Mouse (Mus musculus) erythroblast, embryonic 14.5 days (primary cell): ENCODE data around the gene Gm20498.

Source experiments
- GATA1 ChIP-seq: IDR thresholded peaks from 2 replicates; pipeline ENCODE4 v1.6.1; 2012; ENCODE audit warnings: low read length, inconsistent platforms, mixed read lengths
- TAL1 ChIP-seq: IDR thresholded peaks from 3 replicates; pipeline ENCODE4 v1.6.1; 2012; ENCODE audit warnings: low read length, inconsistent platforms, mixed read lengths

DNA sequence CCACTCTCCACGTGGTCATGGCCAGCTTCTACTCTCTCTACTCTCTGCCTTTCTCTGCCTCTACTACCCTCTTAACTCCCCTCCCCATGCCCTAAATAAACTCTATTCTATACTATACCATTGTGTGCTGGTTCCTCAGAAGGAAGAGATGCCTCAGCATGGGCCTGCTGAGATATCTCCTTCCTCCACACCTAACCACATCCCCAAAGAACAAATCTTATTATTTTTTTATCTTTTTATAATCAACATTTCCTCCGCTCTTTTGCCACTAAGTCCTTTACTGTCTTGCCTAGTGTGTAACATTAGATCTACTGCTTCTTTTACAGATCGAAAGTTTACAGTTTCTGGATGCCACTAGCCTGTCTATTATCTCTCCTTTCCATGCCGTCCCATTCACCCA is 14.5 kb upstream of the Gm20498 start:
- TF ChIP-seq GATA1 (no peak), TAL1 (no peak)
